Mouse (Mus musculus) hindlimb bud, embryonic 11.5 days (tissue): ENCODE measurements around the gene Pip4k2c.
"Not testable (repeated sequence)": the region's sequence is repeated elsewhere in the genome, so short reads cannot be mapped to it uniquely, and the experiment has no call there.

Experiments used
- DNase-seq: peaks from one replicate; pipeline ENCODE4 v3.0.0-alpha.2; 2012; ENCODE audit warnings: low read depth, low spot score; ENCODE audit errors: extremely low spot score

Pip4k2c gene

GRCm38 (mm10) chr10:127170837-127171272 is 40.5 kb downstream of the Pip4k2c start:
- DNase-seq: no peak

GRCm38 (mm10) chr10:127170002-127170401 is 41.4 kb downstream of the Pip4k2c start:
- no peak for DNase-seq

- DNase-seq: no peak
Observed at GRCm38 (mm10) chr10:127167614-127168192, 43.7 kb downstream of the Pip4k2c start.

GRCm38 (mm10) chr10:127166771-127167613 is 44.4 kb downstream of the Pip4k2c start:
- no peak for DNase-seq

GRCm38 (mm10) chr10:127166404-127166715 is 45.0 kb downstream of the Pip4k2c start:
- no peak for DNase-seq

- DNase-seq: no peak
Observed at GRCm38 (mm10) chr10:127165654-127166403, 45.6 kb downstream of the Pip4k2c start.

GRCm38 (mm10) chr10:127165354-127165653 is 46.1 kb downstream of the Pip4k2c start:
- DNase-seq: no peak

GRCm38 (mm10) chr10:127164631-127165353 is 46.6 kb downstream of the Pip4k2c start, which contains the start of gene B4galnt1:
TSS of gene B4galnt1 (plus strand) at chr10:127165225.
- DNase-seq: no peak

GRCm38 (mm10) chr10:127164190-127164589 is 47.2 kb downstream of the Pip4k2c start:
- DNase-seq: no peak

GRCm38 (mm10) chr10:127162771-127163261 is 48.6 kb downstream of the Pip4k2c start:
- DNase-seq: not testable (repeated sequence)

GRCm38 (mm10) chr10:127160728-127161127 is 50.7 kb downstream of the Pip4k2c start:
- DNase-seq: no peak

- DNase-seq: no peak
Observed at GRCm38 (mm10) chr10:127160081-127160480, 51.3 kb downstream of the Pip4k2c start.

- DNase-seq: no peak
Observed at GRCm38 (mm10) chr10:127158471-127158870, 52.9 kb downstream of the Pip4k2c start.

GRCm38 (mm10) chr10:127156511-127156910 is 54.9 kb downstream of the Pip4k2c start:
- DNase-seq: no peak

- DNase-seq: no peak
Observed at GRCm38 (mm10) chr10:127156089-127156488, 55.3 kb downstream of the Pip4k2c start.

GRCm38 (mm10) chr10:127154652-127155051 is 56.7 kb downstream of the Pip4k2c start:
- no peak for DNase-seq

GRCm38 (mm10) chr10:127154241-127154640 is 57.1 kb downstream of the Pip4k2c start:
- no peak for DNase-seq

GRCm38 (mm10) chr10:127153323-127153722 is 58.1 kb downstream of the Pip4k2c start:
- DNase-seq: no peak

- not testable (repeated sequence) for DNase-seq
Observed at GRCm38 (mm10) chr10:127152556-127152955, 58.8 kb downstream of the Pip4k2c start.

- DNase-seq: not testable (repeated sequence)
Observed at GRCm38 (mm10) chr10:127151233-127151632, 60.2 kb downstream of the Pip4k2c start.

- no peak for DNase-seq
Observed at GRCm38 (mm10) chr10:127150471-127150872, 60.9 kb downstream of the Pip4k2c start.
